Mouse (Mus musculus) forebrain, embryonic 11.5 days (tissue): ENCODE measurements around the gene Mdm2. TPM values are rescaled to one million over a fixed set of nuclear protein-coding genes. Genes with fewer than 3 reads are reported as not detected.
A peak's percentile ranks its signal among the peaks of the same experiment; 100 is the strongest.
"Not testable (repeated sequence)": the region's sequence is repeated elsewhere in the genome, so short reads cannot be mapped to it uniquely, and the experiment has no call there.

ENCODE experiments used
- ATAC-seq: fragments of 200-750 bp; cut with Nextera tagmentation; replicated peaks from 2 replicates; pipeline ENCODE4 v1.8.0; 2017; ENCODE audit warnings: moderate TSS enrichment; ENCODE audit not compliant: low FRiP score
- DNase-seq: peaks from one replicate; pipeline ENCODE4 v3.0.0-alpha.2; 2017; ENCODE audit warnings: low spot score
- H3K27ac ChIP-seq: fragments of 300-500 bp; sonication (generic); 2 replicates; pipeline ENCODE4 v1.5.1; 2014; ENCODE audit warnings: low read depth, low read length
- H3K27me3 ChIP-seq: fragments of 300-500 bp; sonication (generic); 2 replicates; pipeline ENCODE4 v1.6.1; 2014; ENCODE audit warnings: mild to moderate bottlenecking, low read length, mixed read lengths; ENCODE audit not compliant: control insufficient read depth, insufficient read depth
- H3K36me3 ChIP-seq: fragments of 300-500 bp; sonication (generic); 2 replicates; pipeline ENCODE4 v1.6.1; 2014; ENCODE audit warnings: mild to moderate bottlenecking, low read length, moderate library complexity, mixed read lengths; ENCODE audit not compliant: control insufficient read depth, insufficient read depth
- H3K4me1 ChIP-seq: fragments of 300-500 bp; sonication (generic); replicated peaks from 2 replicates; pipeline ENCODE4 v1.6.1; 2014; ENCODE audit warnings: low read length, mixed read lengths; ENCODE audit not compliant: control insufficient read depth, insufficient read depth
- H3K4me2 ChIP-seq: fragments of 300-500 bp; sonication (generic); 2 replicates; pipeline ENCODE4 v1.6.1; 2014; ENCODE audit warnings: low read depth, mild to moderate bottlenecking, low read length, moderate library complexity, mixed read lengths; ENCODE audit not compliant: severe bottlenecking
- H3K4me3 ChIP-seq: fragments of 300-500 bp; sonication (generic); 2 replicates; pipeline ENCODE4 v1.5.1; 2014; ENCODE audit warnings: low read depth, low read length
- H3K9ac ChIP-seq: fragments of 300-500 bp; sonication (generic); 2 replicates; pipeline ENCODE4 v1.6.1; 2014; ENCODE audit warnings: low read length
- H3K9me3 ChIP-seq: fragments of 300-500 bp; sonication (generic); 2 replicates; pipeline ENCODE4 v1.6.1; 2016; ENCODE audit warnings: low read length, mixed read lengths; ENCODE audit not compliant: control insufficient read depth
- WGBS: fragments of 180-500 bp; shearing (Covaris S2); extraction: QIAGEN DNeasy Blood & Tissue Kit; methylation state at CpG from one replicate; pipeline ENCODE4 v1.1.7; 2014; 5-methylcytosine and 5-hydroxymethylcytosine counted together
- polyA plus RNA-seq: library from polyadenylated mRNA; unstranded; fragments of >200 nt; fragmentation: Nextera tagmentation; extraction: Ambion mirVana; gene quantifications from 2 replicates; pipeline ENCODE4 v1.2.1, GENCODE M21; 2014

Mdm2 gene
- polyA plus RNA-seq, 1 experiment from 2014 or later = 91.6 TPM

GRCm38 (mm10) chr10:117724804-117725361 lies 14.3 kb upstream of the Mdm2 start:
- Histone ChIP-seq H3K4me1 (no peaks in the 10 kb centered on the region), H3K9ac (no peak overlapping the region), H3K27me3 (no peaks in the 10 kb centered on the region), H3K27ac (no peak overlapping the region), H3K36me3 (no peaks in the 10 kb centered on the region), H3K4me3 (no peak overlapping the region), H3K9me3 (no peaks in the 10 kb centered on the region), H3K4me2 (no peak overlapping the region)
- ATAC-seq (no peak), DNase-seq (no peak)
- WGBS = 89% methylated on average over 3 of the region's 3 CpGs

GRCm38 (mm10) chr10:117724136-117724718 lies 13.7 kb upstream of the Mdm2 start:
- no peaks in the 10 kb centered on the region for H3K9me3 ChIP-seq
- ATAC-seq = no peak
- WGBS = 83% methylated on average over 5 of the region's 5 CpGs
- no peaks in the 10 kb centered on the region for H3K27me3 ChIP-seq
- no peak overlapping the region for H3K4me2 ChIP-seq
- no peaks in the 10 kb centered on the region for H3K36me3 ChIP-seq
- H3K27ac ChIP-seq = no peak overlapping the region
- DNase-seq = no peak
- no peaks in the 10 kb centered on the region for H3K4me1 ChIP-seq
- no peak overlapping the region for H3K9ac ChIP-seq
- H3K4me3 ChIP-seq = no peak overlapping the region

GRCm38 (mm10) chr10:117718161-117719119 lies 7.9 kb upstream of the Mdm2 start:
- no peak for ATAC-seq
- Histone ChIP-seq H3K36me3 (no peaks in the 10 kb centered on the region), H3K4me3 (no peak overlapping the region), H3K4me1 (peaks cover 4% of the 10 kb centered on the region; the same call in 1 of the 2 replicates), H3K4me2 (no peak overlapping the region), H3K9me3 (no peaks in the 10 kb centered on the region), H3K27me3 (no peaks in the 10 kb centered on the region), H3K27ac (no peak overlapping the region), H3K9ac (no peak overlapping the region)
- DNase-seq = no peak
- WGBS = 68% methylated on average over 19 of the region's 19 CpGs

GRCm38 (mm10) chr10:117717583-117717982 lies 7.0 kb upstream of the Mdm2 start:
- H3K9me3 ChIP-seq = no peaks in the 10 kb centered on the region
- H3K4me3 ChIP-seq = no peak overlapping the region
- H3K36me3 ChIP-seq = no peaks in the 10 kb centered on the region
- DNase-seq (peak; percentile 63), ATAC-seq (no peak)
- H3K4me1 ChIP-seq = peaks cover 4% of the 10 kb centered on the region; the same call in 1 of the 2 replicates
- no peaks in the 10 kb centered on the region for H3K27me3 ChIP-seq
- no peak overlapping the region for H3K9ac ChIP-seq
- 13% methylated on average over 4 of the region's 4 CpGs for WGBS
- H3K27ac ChIP-seq = no peak overlapping the region
- H3K4me2 ChIP-seq = no peak overlapping the region

GRCm38 (mm10) chr10:117716686-117717085 lies 6.1 kb upstream of the Mdm2 start:
- Histone ChIP-seq H3K9ac (no peak overlapping the region), H3K9me3 (no peaks in the 10 kb centered on the region), H3K27ac (no peak overlapping the region), H3K4me2 (no peak overlapping the region), H3K4me3 (no peak overlapping the region), H3K27me3 (no peaks in the 10 kb centered on the region), H3K4me1 (peaks cover 4% of the 10 kb centered on the region; the same call in 1 of the 2 replicates), H3K36me3 (no peaks in the 10 kb centered on the region)
- ATAC-seq (no peak), DNase-seq (no peak)
- WGBS = 87% methylated on average over 3 of the region's 3 CpGs

- H3K27me3 ChIP-seq, H3K27ac ChIP-seq, H3K36me3 ChIP-seq, ATAC-seq, DNase-seq, H3K4me3 ChIP-seq, H3K9me3 ChIP-seq, H3K9ac ChIP-seq, H3K4me1 ChIP-seq, H3K4me2 ChIP-seq: not testable (repeated sequence)
- WGBS = 89% methylated on average over 1 of the region's 1 CpGs
Measured at GRCm38 (mm10) chr10:117715654-117716053, 5.1 kb upstream of the Mdm2 start.

GRCm38 (mm10) chr10:117714928-117715500 lies 4.5 kb upstream of the Mdm2 start:
- Histone ChIP-seq H3K4me3 (no peak overlapping the region), H3K9ac (no peak overlapping the region), H3K27me3 (no peaks in the 10 kb centered on the region), H3K4me2 (no peak overlapping the region), H3K36me3 (no peaks in the 10 kb centered on the region), H3K9me3 (no peaks in the 10 kb centered on the region), H3K4me1 (peaks cover 4% of the 10 kb centered on the region; the same call in 1 of the 2 replicates), H3K27ac (no peak overlapping the region)
- DNase-seq = no peak
- WGBS = 79% methylated on average over 4 of the region's 4 CpGs
- ATAC-seq = no peak

- no peaks in the 10 kb centered on the region for H3K36me3 ChIP-seq
- H3K4me2 ChIP-seq = no peak overlapping the region
- H3K4me1 ChIP-seq = peaks cover 4% of the 10 kb centered on the region; the same call in 1 of the 2 replicates
- no peak overlapping the region for H3K9ac ChIP-seq
- 94% methylated on average over 3 of the region's 3 CpGs for WGBS
- ATAC-seq (no peak), DNase-seq (no peak)
- H3K27me3 ChIP-seq = no peaks in the 10 kb centered on the region
- no peak overlapping the region for H3K27ac ChIP-seq
- no peak overlapping the region for H3K4me3 ChIP-seq
- no peaks in the 10 kb centered on the region for H3K9me3 ChIP-seq
Measured at GRCm38 (mm10) chr10:117714048-117714545, 3.5 kb upstream of the Mdm2 start.
